Mouse (Mus musculus): ENCODE results near the gene Trim16. TPM values are rescaled to one million over a fixed set of nuclear protein-coding genes. Genes with fewer than 3 reads are reported as not detected.

Gene Trim16
- polyA plus RNA-seq, 1 experiment from 2014 or later, result 6.4 TPM

DNA sequence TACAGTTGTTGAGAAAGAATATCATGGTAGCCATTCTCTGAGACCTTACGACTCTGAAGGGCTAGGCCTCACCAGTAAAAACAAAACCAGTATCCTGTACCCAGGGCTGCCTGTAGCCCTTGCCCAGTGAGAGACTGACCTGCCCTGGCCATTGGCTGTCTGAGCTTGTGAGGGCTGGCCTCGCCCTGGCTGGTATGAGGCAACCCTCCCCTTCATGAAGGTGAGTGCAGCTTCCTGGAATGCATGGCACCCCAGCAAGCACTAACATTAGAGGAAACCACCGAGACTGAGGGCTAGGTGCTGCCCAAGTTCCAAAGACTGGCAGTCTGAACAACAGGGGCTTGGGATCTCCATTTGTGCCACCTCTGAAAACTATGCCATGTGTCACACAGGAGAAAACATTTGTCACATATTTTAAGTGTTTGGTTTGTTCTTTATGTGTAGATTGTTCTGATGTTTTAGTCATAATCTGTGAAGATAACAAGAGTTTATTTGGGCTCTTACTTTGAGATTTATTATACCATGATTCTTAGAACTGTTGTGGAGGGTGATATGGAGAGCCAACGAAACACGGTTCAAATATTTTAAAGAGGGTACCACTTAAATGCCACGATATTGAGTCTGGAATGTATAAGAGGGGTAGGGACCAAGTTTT lies 5.9 kb upstream of the Trim16 start:
- no peak for ATAC-seq (ENCODE audit: low FRiP score)
- H3K4me3 ChIP-seq (ENCODE audit: low read depth, low read length), result no peak overlapping the region
- 69% methylated on average over 6 of the region's 6 CpGs for WGBS

DNA sequence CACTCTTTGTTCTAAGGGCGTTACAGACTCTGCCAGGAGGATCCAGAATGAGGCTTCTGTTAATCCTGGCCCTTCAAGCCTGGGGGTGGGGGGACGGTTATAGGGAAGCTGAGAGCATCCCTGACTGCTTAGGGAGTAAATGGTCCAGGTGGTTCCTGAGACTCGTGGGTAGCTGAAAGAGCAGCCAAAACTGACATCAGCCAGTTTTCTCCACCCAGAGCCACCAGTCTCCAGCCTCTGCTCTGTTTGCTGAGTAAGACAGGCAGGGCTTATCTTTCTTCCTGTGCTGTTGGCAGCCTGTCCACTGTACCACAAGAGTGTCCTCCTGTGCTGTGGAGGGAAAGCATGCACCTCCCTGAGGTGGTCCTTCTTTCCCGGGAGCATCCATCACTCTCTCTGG lies 5.4 kb upstream of the Trim16 start:
- no peak overlapping the region for H3K4me2 ChIP-seq (replicated peaks; ENCODE audit: low read depth, low read length)
- no peaks in the 10 kb centered on the region for H3K36me3 ChIP-seq (ENCODE audit: control insufficient read depth, insufficient read depth, low read length)
- ATAC-seq (ENCODE audit: low FRiP score) (no peak), DNase-seq (ENCODE audit: low spot score) (no peak)
- 71% methylated on average over 4 of the region's 4 CpGs for WGBS
- no peaks in the 10 kb centered on the region for H3K27me3 ChIP-seq (ENCODE audit: control insufficient read depth, insufficient read depth, low read length)
- no peak overlapping the region for H3K9ac ChIP-seq (ENCODE audit: low read depth, low read length)
- no peaks in the 10 kb centered on the region for H3K4me1 ChIP-seq (replicated peaks; ENCODE audit: control insufficient read depth, insufficient read depth, low read length)
- H3K27ac ChIP-seq (ENCODE audit: low read depth, low read length), result no peak overlapping the region
- H3K9me3 ChIP-seq (ENCODE audit: control insufficient read depth, low read length), result no peaks in the 10 kb centered on the region
- H3K4me3 ChIP-seq (ENCODE audit: low read depth, low read length), result no peak overlapping the region

More for the DNA sequence above, 5.9 kb upstream of the Trim16 start:
- no peak for DNase-seq (ENCODE audit: low spot score)
- Histone ChIP-seq H3K36me3 (ENCODE audit: control insufficient read depth, insufficient read depth, low read length) (no peaks in the 10 kb centered on the region), H3K4me2 (replicated peaks; ENCODE audit: low read depth, low read length) (no peak overlapping the region), H3K4me1 (replicated peaks; ENCODE audit: control insufficient read depth, insufficient read depth, low read length) (no peaks in the 10 kb centered on the region), H3K9me3 (ENCODE audit: control insufficient read depth, low read length) (no peaks in the 10 kb centered on the region), H3K9ac (ENCODE audit: low read depth, low read length) (no peak overlapping the region), H3K27me3 (ENCODE audit: control insufficient read depth, insufficient read depth, low read length) (no peaks in the 10 kb centered on the region), H3K27ac (ENCODE audit: low read depth, low read length) (no peak overlapping the region)

DNA sequence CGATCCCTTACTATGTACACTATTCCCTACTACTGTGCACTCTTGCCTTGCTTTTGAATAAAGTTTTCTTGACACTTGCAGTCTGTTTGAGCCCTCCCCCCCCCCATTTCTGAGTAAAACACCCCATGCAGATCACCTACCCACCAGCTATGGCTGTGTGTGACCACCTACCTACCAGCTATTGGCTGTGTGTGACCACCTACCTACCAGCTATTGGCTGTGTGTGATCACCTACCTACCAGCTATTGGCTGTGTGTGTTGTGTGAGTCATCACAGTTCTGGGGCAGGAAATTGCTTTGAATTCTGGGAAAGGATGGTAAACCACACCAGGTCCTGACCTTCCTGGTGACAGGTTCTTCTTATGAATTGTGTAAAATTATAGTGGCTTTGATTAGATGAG lies 4.6 kb upstream of the Trim16 start:
- no peaks in the 10 kb centered on the region for H3K27me3 ChIP-seq (ENCODE audit: control insufficient read depth, insufficient read depth, low read length)
- ATAC-seq (ENCODE audit: low FRiP score), result no peak
- no peak overlapping the region for H3K4me2 ChIP-seq (replicated peaks; ENCODE audit: low read depth, low read length)
- no peak overlapping the region for H3K4me3 ChIP-seq (ENCODE audit: low read depth, low read length)
- no peaks in the 10 kb centered on the region for H3K36me3 ChIP-seq (ENCODE audit: control insufficient read depth, insufficient read depth, low read length)
- no peak for DNase-seq (ENCODE audit: low spot score)
- no peak overlapping the region for H3K9ac ChIP-seq (ENCODE audit: low read depth, low read length)
- H3K27ac ChIP-seq (ENCODE audit: low read depth, low read length), result no peak overlapping the region
- 0 out of 2 replicates have a peak, but pooled peaks cover 2% of the 10 kb centered on the region for H3K4me1 ChIP-seq (replicated peaks; ENCODE audit: control insufficient read depth, insufficient read depth, low read length)
- H3K9me3 ChIP-seq (ENCODE audit: control insufficient read depth, low read length), result no peaks in the 10 kb centered on the region
- WGBS, result 95% methylated on average over 1 of the region's 1 CpGs

DNA sequence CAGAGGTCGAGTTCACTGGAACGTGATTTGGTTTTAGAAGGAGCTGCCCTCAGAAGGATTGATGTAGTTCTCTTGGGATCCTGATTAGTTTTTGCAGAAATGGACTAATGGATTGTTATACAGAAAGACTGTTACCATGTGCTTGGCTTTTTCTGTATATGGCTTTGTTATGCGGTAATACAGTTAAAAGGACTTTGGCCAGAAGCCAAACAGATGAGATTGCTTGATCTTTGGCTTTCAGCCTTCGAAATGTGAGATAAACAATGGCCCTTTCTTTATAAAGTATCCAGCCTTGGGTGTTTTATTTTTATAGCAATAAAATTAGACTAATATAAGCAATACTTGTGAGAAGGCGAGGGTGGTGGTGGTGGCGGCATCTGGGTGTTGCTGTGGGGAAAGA lies 3.4 kb upstream of the Trim16 start:
- ATAC-seq (ENCODE audit: low FRiP score), result no peak

DNA sequence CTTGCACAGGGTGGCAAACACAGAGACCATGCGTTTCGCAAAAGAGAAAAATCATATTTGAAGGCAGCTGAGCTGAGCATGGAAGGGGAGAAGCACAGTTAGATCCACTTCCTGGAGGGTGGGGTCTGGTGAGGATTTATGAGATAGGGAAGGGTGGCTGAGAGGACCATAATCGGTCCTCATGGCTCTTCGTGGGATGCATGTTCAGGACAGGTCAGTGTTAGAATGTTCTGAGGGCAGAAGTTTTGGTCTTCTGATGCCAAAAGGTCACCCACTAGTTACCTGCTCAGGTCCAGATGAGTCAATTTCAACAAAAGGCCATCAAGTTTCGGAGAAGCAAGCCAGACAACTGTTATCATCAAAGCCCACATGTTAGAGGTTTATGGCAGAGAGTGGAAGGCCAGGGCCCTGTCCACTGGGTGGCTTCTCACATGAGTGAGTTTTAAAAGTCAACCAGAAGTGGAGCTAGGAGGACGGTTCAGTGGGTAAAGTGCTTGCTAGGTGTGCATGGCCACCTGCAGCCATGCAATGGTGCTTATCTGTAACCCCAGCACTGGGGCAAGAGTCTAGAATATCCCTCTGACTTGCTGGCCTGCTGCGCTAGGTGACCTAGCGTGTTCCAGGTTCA lies 858 bp upstream of the Trim16 start:
- no peak overlapping the region for H3K4me2 ChIP-seq (replicated peaks; ENCODE audit: low read depth, low read length)
- H3K36me3 ChIP-seq (ENCODE audit: control insufficient read depth, insufficient read depth, low read length), result no peaks in the 10 kb centered on the region
- DNase-seq (ENCODE audit: low spot score) (no peak), ATAC-seq (ENCODE audit: low FRiP score) (no peak)
- H3K27ac ChIP-seq (ENCODE audit: low read depth, low read length), result no peak overlapping the region
- no peaks in the 10 kb centered on the region for H3K9me3 ChIP-seq (ENCODE audit: control insufficient read depth, low read length)
- 0 out of 2 replicates have a peak, but pooled peaks cover 2% of the 10 kb centered on the region for H3K4me1 ChIP-seq (replicated peaks; ENCODE audit: control insufficient read depth, insufficient read depth, low read length)
- WGBS, result 93% methylated on average over 8 of the region's 8 CpGs
- no peak overlapping the region for H3K9ac ChIP-seq (ENCODE audit: low read depth, low read length)
- H3K4me3 ChIP-seq (ENCODE audit: low read depth, low read length), result no peak overlapping the region
- no peaks in the 10 kb centered on the region for H3K27me3 ChIP-seq (ENCODE audit: control insufficient read depth, insufficient read depth, low read length)

More for the DNA sequence above, 3.4 kb upstream of the Trim16 start:
- Histone ChIP-seq H3K4me1 (replicated peaks; ENCODE audit: control insufficient read depth, insufficient read depth, low read length) (0 out of 2 replicates have a peak, but pooled peaks cover 2% of the 10 kb centered on the region), H3K9ac (ENCODE audit: low read depth, low read length) (no peak overlapping the region), H3K27me3 (ENCODE audit: control insufficient read depth, insufficient read depth, low read length) (no peaks in the 10 kb centered on the region), H3K4me2 (replicated peaks; ENCODE audit: low read depth, low read length) (no peak overlapping the region), H3K27ac (ENCODE audit: low read depth, low read length) (no peak overlapping the region), H3K36me3 (ENCODE audit: control insufficient read depth, insufficient read depth, low read length) (no peaks in the 10 kb centered on the region), H3K9me3 (ENCODE audit: control insufficient read depth, low read length) (no peaks in the 10 kb centered on the region), H3K4me3 (ENCODE audit: low read depth, low read length) (no peak overlapping the region)
- DNase-seq (ENCODE audit: low spot score), result no peak
- WGBS, result 86% methylated on average over 6 of the region's 6 CpGs

DNA sequence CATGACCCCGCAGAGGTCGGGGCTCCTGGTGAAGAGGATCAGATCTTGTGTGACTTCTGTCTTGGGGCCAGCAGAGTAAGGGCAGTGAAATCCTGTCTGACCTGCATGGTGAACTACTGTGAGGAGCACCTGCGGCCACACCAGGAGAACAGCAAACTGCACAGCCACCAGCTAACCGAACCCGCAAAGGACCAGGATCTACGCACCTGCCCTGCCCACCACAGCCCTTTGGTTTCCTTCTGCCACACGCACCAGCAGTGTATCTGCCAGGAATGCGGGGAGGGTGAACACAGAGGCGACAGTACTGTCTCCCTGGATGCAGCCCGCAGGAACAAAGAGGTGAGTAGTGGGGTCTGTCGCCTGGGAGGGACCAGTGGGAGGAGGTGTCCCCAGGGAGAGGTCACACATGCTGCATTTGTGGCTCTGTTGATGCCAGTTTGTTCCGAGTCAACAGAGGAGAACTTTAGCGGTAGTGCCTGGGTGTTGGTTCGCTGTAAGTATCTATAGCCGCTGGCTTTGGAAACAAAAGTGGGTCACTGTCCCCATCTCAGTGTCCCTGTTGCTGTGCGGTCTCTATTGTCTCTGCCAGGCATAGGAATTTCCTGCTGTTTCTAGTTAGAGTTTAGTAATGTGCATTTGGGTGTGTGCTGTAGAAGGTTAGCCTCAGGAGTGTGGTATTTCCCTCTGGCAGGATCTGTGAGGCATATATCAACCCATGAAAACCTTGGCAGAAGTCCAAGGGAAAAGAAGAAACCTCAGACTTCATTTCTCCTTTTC lies 818 bp downstream of the Trim16 start:
- Histone ChIP-seq H3K4me2 (replicated peaks; ENCODE audit: low read depth, low read length) (peak overlapping the region; percentile 50), H3K4me1 (replicated peaks; ENCODE audit: control insufficient read depth, insufficient read depth, low read length) (0 out of 2 replicates have a peak, but pooled peaks cover 2% of the 10 kb centered on the region), H3K27me3 (ENCODE audit: control insufficient read depth, insufficient read depth, low read length) (no peaks in the 10 kb centered on the region), H3K9ac (ENCODE audit: low read depth, low read length) (peak overlapping the region; percentile 16; the same call in 1 of the 2 replicates), H3K4me3 (ENCODE audit: low read depth, low read length) (peak overlapping the region; percentile 19), H3K27ac (ENCODE audit: low read depth, low read length) (0 out of 2 replicates have a peak overlapping the region, but pooled peaks have one; percentile 18), H3K9me3 (ENCODE audit: control insufficient read depth, low read length) (no peaks in the 10 kb centered on the region), H3K36me3 (ENCODE audit: control insufficient read depth, insufficient read depth, low read length) (no peaks in the 10 kb centered on the region)
- WGBS, result 20% methylated on average over 16 of the region's 16 CpGs
- DNase-seq (ENCODE audit: low spot score) (peak; percentile 50), ATAC-seq (ENCODE audit: low FRiP score) (peak; percentile 35; the same call in 1 of the 2 replicates)

DNA sequence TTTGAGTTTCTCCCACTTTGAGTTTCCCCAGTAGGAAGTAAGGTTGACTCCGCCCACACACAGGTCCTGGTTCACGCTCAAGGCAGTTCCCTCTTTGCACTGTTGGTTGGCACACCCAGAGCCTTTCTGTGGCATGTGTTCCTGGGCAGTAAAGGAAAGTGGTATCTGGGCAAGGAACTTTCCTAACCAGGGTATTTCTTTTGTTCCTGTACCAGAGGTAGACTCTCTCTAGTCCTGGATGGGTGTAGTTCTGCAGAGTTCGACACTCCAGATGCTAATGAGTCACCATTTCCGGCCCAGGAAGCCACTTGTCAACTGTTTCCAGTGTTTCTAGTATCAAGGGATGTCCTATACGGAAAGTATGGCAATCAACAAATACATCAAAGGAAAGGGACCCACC lies 1.9 kb downstream of the Trim16 start:
- no peaks in the 10 kb centered on the region for H3K27me3 ChIP-seq (ENCODE audit: control insufficient read depth, insufficient read depth, low read length)
- ATAC-seq (ENCODE audit: low FRiP score) (no peak), DNase-seq (ENCODE audit: low spot score) (no peak)
- WGBS, result 76% methylated on average over 5 of the region's 5 CpGs
- no peaks in the 10 kb centered on the region for H3K36me3 ChIP-seq (ENCODE audit: control insufficient read depth, insufficient read depth, low read length)
- H3K4me2 ChIP-seq (replicated peaks; ENCODE audit: low read depth, low read length), result no peak overlapping the region
- no peak overlapping the region for H3K27ac ChIP-seq (ENCODE audit: low read depth, low read length)
- H3K9ac ChIP-seq (ENCODE audit: low read depth, low read length), result no peak overlapping the region
- no peak overlapping the region for H3K4me3 ChIP-seq (ENCODE audit: low read depth, low read length)
- no peaks in the 10 kb centered on the region for H3K9me3 ChIP-seq (ENCODE audit: control insufficient read depth, low read length)
- 0 out of 2 replicates have a peak, but pooled peaks cover 2% of the 10 kb centered on the region for H3K4me1 ChIP-seq (replicated peaks; ENCODE audit: control insufficient read depth, insufficient read depth, low read length)

DNA sequence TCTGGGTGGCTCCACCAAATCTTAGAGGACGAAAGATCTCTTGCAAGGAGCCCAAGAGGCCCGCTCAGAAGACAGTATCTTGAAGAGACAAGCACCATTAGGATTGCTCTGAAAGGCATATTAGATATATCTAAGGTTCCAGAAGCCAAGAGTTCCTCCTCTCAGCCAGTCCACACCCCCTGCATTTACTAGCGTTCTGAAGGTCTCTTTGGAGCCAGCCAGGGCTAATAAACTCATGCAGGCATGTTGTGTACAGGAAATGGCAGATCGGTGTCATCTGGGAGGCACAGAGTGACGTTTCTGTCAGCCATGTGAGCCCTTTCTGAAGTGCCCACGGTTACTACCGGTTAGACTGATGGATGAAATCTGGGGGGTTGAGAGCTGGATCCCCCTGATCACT lies 4.2 kb downstream of the Trim16 start:
- H3K27ac ChIP-seq (ENCODE audit: low read depth, low read length), result no peak overlapping the region
- no peaks in the 10 kb centered on the region for H3K27me3 ChIP-seq (ENCODE audit: control insufficient read depth, insufficient read depth, low read length)
- 76% methylated on average over 7 of the region's 7 CpGs for WGBS
- no peaks in the 10 kb centered on the region for H3K9me3 ChIP-seq (ENCODE audit: control insufficient read depth, low read length)
- 0 out of 2 replicates have a peak, but pooled peaks cover 2% of the 10 kb centered on the region for H3K4me1 ChIP-seq (replicated peaks; ENCODE audit: control insufficient read depth, insufficient read depth, low read length)
- H3K4me2 ChIP-seq (replicated peaks; ENCODE audit: low read depth, low read length), result no peak overlapping the region
- H3K9ac ChIP-seq (ENCODE audit: low read depth, low read length), result no peak overlapping the region
- no peaks in the 10 kb centered on the region for H3K36me3 ChIP-seq (ENCODE audit: control insufficient read depth, insufficient read depth, low read length)
- no peak for ATAC-seq (ENCODE audit: low FRiP score)
- DNase-seq (ENCODE audit: low spot score), result no peak
- H3K4me3 ChIP-seq (ENCODE audit: low read depth, low read length), result no peak overlapping the region

All from hindbrain, embryonic 11.5 days (tissue).